Mouse (Mus musculus) lung, postnatal 14 days (tissue): ENCODE measurements at regions not wholly inside any gene's neighbourhood (a gene's known extent, or its start where the extent isn't known, plus 50 kb on each side); places are given as distances from the start of the nearest gene placed in this dataset.

Experiments used
- DNase-seq: peaks from one replicate; pipeline ENCODE4 v3.0.0; 2021

GRCm38 (mm10) chr1:95762244-95762643, 94.9 kb upstream of the St8sia4 start:
- peak; percentile 79 for DNase-seq

GRCm38 (mm10) chr1:95754071-95754915, 86.9 kb upstream of the St8sia4 start:
- DNase-seq = no peak

- no peak for DNase-seq
Measured at GRCm38 (mm10) chr1:95753517-95753916, 86.1 kb upstream of the St8sia4 start.

GRCm38 (mm10) chr1:95748940-95749339, 81.6 kb upstream of the St8sia4 start:
- DNase-seq = no peak

GRCm38 (mm10) chr1:95747287-95747686, 79.9 kb upstream of the St8sia4 start:
- no peak for DNase-seq

- no peak for DNase-seq
Measured at GRCm38 (mm10) chr1:95744446-95744845, 77.1 kb upstream of the St8sia4 start.

GRCm38 (mm10) chr1:95743334-95743733, 76.0 kb upstream of the St8sia4 start:
- no peak for DNase-seq

GRCm38 (mm10) chr1:95719449-95719848, 52.1 kb upstream of the St8sia4 start:
- no peak for DNase-seq

GRCm38 (mm10) chr1:95718794-95719193, 51.4 kb upstream of the St8sia4 start:
- no peak for DNase-seq
